Mouse (Mus musculus) E14TG2a.4 (cell line): ENCODE measurements around the gene Nfib.

Experiments
- H3K27me3 ChIP-seq: 2 replicates; pipeline ENCODE4 v1.6.1; 2014; ENCODE audit warnings: low read length, control low read depth; ENCODE audit not compliant: insufficient read depth
- H3K36me3 ChIP-seq: 2 replicates; pipeline ENCODE4 v1.6.1; 2014; ENCODE audit warnings: low read length, control low read depth; ENCODE audit not compliant: insufficient read depth
- H3K4me1 ChIP-seq: replicated peaks from 2 replicates; pipeline ENCODE4 v1.6.1; 2014; ENCODE audit warnings: low read depth, low read length, control low read depth
- H3K4me3 ChIP-seq: replicated peaks from 2 replicates; pipeline ENCODE4 v1.5.1; 2014; ENCODE audit warnings: mild to moderate bottlenecking, low read length
- H3K9me3 ChIP-seq: 2 replicates; pipeline ENCODE4 v1.6.1; 2014; ENCODE audit warnings: low read length, control low read depth
- CTCF ChIP-seq: conservative IDR thresholded peaks from 2 replicates; pipeline ENCODE4 v1.5.1; 2014; ENCODE audit warnings: low read length
- NANOG ChIP-seq: IDR thresholded peaks from 2 replicates; pipeline ENCODE4 v1.6.1; 2014; ENCODE audit warnings: borderline replicate concordance, low read length, mixed read lengths
- POU5F1 ChIP-seq: IDR thresholded peaks from 2 replicates; pipeline ENCODE4 v1.6.1; 2014; ENCODE audit warnings: low read length, borderline replicate concordance

Nfib gene

DNA sequence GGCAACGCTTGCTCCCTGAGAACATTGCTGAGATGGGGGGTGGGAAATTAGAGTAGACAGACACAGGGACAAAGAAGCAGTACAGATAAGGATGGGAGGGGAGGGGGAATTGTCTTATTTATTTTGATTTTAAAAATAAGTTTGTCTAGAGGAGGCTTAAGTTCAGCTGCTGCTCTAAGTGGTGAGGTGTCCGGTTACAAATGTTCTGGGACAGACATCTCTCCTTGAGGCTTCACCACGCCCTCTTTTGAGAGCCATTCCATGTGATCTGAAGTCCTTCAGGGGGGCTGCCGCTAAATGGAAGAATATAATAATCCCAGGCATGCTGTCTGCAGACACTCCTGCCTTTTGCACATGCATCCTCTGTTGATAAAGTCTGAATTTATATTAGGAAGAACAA, 107.1 kb downstream of the Nfib start:
- H3K9me3 ChIP-seq = peaks cover 14% of the 10 kb centered on the region
- H3K4me1 ChIP-seq = no peaks in the 10 kb centered on the region; the same call in 1 of the 2 replicates
- TF ChIP-seq POU5F1 = no peak
- H3K27me3 ChIP-seq = no peaks in the 10 kb centered on the region
- H3K36me3 ChIP-seq = no peaks in the 10 kb centered on the region
- no peak overlapping the region for H3K4me3 ChIP-seq

DNA sequence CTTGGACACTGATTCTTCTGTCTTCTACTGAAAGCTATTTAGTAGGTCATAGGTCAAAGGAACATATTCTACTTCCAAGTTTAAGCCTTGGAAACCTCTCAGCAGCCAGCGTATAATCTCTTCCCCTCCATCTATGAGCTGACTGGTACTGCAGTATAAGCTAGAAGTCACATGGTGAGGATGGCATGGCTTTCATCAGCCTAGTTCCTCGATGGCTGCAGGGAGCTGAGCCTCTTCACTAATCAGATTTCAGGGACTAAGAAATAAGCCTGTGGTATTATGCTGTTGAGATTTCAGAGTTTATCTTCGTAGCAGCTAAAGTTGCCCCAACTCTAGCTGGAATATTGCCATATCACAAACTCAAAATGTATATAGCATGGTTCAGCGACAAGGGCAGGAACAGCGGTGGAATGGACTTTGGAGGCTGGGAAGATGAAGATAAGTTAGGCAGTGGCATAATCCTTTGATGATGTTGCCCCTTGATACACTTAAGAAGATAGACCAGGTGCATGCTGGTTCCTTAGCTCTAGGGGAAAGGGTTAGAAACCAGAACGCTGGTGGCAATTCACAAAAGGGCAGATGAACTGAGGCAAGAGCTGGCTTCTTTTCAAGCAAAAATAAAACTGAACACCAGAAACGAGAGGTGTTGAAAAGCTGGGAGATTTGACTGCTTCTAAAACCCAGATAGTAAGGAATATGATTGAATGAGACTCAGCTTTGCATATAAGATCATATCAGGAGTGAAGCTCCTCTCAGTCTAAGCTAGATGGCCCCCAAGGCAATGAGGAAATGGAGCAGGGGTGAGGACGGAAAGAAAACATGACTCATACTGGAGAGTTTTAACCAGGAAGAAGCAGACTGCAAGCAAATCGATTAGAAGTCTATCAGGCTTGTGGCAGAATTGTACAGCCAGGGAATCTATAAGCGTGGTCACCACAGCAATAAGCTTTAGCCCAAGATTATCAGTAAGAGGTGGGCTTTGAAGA, 111.6 kb downstream of the Nfib start:
- H3K27me3 ChIP-seq = no peaks in the 10 kb centered on the region
- no peaks in the 10 kb centered on the region for H3K36me3 ChIP-seq
- no peak overlapping the region for H3K4me3 ChIP-seq
- H3K9me3 ChIP-seq = no peaks in the 10 kb centered on the region
- no peaks in the 10 kb centered on the region; the same call in 1 of the 2 replicates for H3K4me1 ChIP-seq
- no peak for TF ChIP-seq CTCF
- no peak for TF ChIP-seq POU5F1
- no peak for TF ChIP-seq NANOG

DNA sequence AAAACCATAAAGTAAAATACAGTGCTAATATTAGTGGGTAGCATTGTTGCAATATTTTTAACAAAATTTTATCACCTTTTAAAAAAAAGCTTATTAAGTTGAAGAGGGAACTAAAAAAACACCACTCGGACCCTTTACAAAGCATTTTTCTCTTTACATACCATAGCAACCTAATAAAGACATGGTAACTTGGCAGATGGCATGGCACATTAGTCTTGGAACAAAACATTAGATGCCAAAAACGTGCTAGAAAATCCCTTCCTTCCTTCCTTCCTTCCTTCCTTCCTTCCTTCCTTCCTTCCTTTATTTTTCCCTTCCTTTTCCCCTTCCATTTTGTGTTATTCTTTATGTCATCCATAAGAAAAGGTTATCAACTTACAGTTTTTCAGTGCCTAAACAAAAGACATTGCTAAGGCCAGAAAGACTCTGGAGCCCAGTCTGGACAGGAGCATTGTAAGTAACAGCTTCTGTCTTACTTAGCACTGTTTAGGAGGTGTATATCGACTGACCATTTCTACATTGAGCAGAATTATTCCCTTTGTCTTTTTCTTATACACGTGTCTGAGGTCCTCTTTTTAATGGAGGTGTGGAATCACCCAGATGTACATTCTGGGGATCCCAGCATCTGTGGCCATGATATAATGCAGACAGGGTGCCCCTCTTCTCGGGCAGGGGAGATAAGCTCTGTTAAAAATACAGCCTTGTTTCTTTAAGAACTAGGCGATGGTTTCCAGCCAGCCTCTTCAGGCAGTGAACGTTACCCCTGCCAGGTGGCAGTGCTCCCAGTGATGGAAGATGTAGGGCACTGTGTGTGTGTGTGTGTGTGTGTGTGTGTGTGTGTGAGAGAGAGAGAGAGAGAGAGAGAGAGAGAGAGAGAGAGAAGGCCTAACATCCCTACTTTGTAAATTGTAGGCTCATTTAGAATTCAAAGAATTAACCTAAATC, 113.2 kb downstream of the Nfib start:
- Histone ChIP-seq H3K4me3 (no peak overlapping the region), H3K9me3 (no peaks in the 10 kb centered on the region), H3K4me1 (no peaks in the 10 kb centered on the region), H3K27me3 (no peaks in the 10 kb centered on the region), H3K36me3 (no peaks in the 10 kb centered on the region)
- TF ChIP-seq NANOG (no peak), CTCF (no peak), POU5F1 (no peak)

DNA sequence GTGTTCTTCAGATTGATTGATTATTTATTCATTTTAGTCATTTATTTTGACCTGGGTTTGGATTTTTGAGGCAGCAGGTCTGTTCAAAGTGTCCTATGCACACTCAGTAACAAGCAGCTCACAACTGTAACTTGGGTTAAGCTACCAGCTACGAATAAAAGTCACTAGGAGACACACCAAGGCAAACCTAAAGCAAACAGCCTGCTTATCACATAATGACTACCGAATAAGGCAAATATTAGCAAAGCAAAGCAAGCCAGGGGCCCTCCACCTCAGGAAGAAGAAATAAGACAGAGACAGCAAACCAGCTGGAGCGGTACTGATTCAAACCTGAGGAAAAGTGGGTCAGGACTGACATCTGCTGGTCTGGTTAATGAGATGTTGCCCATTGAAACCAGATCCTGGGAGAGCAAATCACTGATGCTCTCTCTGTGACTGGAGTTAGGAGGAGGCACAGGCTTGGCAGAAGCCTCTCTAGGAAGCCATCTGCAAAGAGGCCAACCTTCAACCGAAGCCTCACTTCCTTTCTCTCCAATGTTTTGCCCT, 116.1 kb downstream of the Nfib start:
- Histone ChIP-seq H3K4me3 (no peak overlapping the region), H3K4me1 (no peaks in the 10 kb centered on the region), H3K9me3 (no peaks in the 10 kb centered on the region), H3K27me3 (no peaks in the 10 kb centered on the region), H3K36me3 (no peaks in the 10 kb centered on the region)
- TF ChIP-seq NANOG = no peak
- no peak for TF ChIP-seq CTCF
- TF ChIP-seq POU5F1 = no peak

DNA sequence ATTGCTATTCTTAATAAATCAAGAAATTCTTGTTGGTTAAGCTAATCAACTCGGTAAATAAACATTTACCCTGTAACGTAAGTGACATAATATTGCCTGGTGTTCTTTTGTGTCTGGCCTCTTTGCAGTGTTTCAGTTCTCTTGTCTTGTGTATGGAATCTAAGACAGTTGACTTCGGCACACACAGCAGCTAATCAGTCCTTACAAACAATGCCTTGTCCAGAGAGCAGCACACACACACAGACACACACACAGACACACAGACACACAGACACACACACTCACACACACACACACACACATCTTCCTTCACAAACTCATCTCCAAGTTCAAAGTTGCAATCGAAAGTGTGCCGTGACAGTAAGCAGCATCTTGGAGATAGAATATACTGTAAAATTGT, 116.8 kb downstream of the Nfib start:
- H3K27me3 ChIP-seq = no peaks in the 10 kb centered on the region
- H3K4me3 ChIP-seq = no peak overlapping the region
- H3K9me3 ChIP-seq = no peaks in the 10 kb centered on the region
- TF ChIP-seq POU5F1 (no peak), CTCF (no peak), NANOG (no peak)
- H3K36me3 ChIP-seq = no peaks in the 10 kb centered on the region
- no peaks in the 10 kb centered on the region for H3K4me1 ChIP-seq

DNA sequence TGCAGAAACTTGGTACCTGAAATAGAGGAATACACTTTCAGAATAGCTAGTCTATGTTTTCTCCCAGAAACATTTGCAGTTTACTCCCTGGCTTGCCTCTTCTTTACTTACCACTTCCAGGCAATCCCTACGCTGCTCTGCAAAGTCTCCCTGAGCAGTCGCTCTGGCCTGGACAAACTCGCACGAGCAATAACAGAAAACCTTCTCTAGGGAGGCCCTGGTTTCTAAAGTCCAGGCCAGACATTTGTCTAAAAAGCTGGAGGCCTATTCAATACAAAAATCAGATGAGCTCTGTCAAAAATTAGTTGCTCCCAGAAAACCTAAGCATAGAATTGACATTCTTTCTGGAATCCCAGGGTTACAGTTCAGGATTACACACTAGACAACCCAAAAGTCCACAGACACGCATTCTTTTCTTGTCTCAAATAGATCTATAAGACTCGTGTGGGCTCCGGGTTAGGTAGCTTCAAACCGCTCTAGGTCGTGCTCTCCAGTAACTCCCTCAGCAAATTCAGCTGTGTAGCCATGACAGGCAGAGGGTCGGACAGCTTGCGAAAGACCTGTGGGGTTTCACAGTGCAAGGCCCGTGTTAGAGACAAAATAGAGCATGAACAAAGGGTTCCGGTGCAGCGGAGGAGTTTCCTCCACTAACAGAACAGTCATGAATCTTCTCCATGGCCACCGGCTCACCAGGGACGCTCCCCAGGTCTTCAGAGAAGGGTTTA, 118.2 kb downstream of the Nfib start:
- TF ChIP-seq CTCF = no peak
- no peaks in the 10 kb centered on the region for H3K9me3 ChIP-seq
- H3K4me3 ChIP-seq = no peak overlapping the region

DNA sequence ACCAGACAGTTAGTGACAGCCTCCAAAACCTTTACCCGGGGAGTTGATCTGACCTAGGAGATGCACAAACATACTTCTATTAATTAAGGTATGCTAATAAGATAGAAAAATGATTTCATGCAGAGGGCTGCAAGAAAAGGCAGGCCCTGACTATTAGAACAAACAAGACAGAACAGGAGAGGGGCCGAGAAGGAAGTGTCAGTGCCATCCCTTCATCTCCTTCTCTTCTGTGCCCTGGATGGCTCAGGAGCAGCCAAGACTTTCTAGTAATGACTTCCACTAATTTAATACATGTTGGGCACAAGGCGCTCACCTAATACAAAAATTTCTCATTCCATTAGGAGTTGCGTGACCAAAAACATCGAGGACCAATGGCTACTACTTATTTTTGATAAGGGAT, 118.9 kb downstream of the Nfib start:
- Histone ChIP-seq H3K27me3 (no peaks in the 10 kb centered on the region), H3K36me3 (no peaks in the 10 kb centered on the region), H3K9me3 (no peaks in the 10 kb centered on the region), H3K4me3 (no peak overlapping the region), H3K4me1 (no peaks in the 10 kb centered on the region)
- TF ChIP-seq POU5F1 (no peak), CTCF (no peak), NANOG (no peak)

More for the DNA sequence above, 118.2 kb downstream of the Nfib start:
- no peaks in the 10 kb centered on the region for H3K36me3 ChIP-seq
- no peaks in the 10 kb centered on the region for H3K4me1 ChIP-seq
- H3K27me3 ChIP-seq = no peaks in the 10 kb centered on the region

DNA sequence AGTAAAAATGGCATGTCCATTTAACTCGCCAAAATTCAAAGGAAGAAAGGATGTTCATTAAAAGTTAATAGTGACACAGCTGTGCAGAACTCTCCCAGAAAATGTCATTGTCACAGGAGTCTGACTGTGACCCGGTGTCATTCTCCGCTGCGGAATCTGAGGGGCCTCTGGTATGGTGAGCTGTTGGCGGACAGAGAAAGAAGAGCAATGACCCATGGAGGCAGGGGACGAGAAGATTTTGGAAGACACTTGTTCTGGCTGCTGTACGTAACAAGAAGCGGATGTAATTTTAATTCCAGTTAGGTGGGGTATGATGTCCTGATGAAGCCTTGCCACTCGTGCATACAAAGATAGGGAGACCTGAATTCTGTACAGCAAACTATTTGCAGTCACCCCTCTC, 120.0 kb downstream of the Nfib start:
- H3K4me1 ChIP-seq = no peaks in the 10 kb centered on the region
- H3K4me3 ChIP-seq = no peak overlapping the region
- H3K36me3 ChIP-seq = no peaks in the 10 kb centered on the region
- H3K9me3 ChIP-seq = no peaks in the 10 kb centered on the region
- TF ChIP-seq POU5F1 = no peak
- TF ChIP-seq NANOG = no peak
- TF ChIP-seq CTCF = no peak
- H3K27me3 ChIP-seq = no peaks in the 10 kb centered on the region
